Mouse (Mus musculus) cerebellum, adult 11-12 months (tissue): Measurements from ENCODE around the gene Clec10a.

ENCODE experiments used
- DNase-seq: peaks from one replicate; pipeline ENCODE4 v3.0.0; 2022

Clec10a gene

DNA sequence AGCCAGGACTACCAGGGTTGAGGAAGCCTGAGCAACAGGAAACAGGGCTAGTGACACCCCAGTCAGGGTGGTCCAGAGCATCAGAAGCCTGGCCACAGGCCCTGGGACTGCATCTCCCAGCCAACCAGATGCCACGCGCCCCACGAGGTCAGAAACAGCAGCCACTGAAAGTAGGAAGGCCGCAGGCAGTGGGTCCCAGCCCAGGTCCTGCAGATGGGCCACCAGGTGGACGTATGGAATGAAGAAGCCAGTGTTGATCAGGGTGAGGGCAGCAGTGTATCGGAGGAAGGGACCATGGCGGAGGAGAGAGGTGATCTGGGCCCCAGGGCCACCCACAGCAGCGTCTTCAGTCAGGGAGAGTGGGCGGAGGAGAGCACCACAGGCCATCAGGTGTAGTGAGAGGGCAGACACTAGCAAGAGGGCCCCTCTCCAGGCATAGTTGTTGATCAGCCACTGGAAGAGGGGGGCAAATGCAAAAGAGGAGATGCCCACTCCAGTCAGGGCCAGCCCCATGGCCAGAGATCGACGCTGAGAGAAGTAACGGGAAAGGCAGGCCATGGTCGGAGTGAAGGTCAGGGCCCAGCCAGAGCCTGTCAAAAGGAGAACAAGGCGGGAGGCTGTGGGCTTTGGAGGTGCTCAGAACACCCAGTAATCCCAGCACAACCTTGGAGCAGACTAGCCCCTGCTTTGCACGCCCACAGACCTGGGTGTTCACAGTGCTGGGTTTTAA lies 62.9 kb downstream of the Clec10a start:
- peak; percentile 59 for DNase-seq

DNA sequence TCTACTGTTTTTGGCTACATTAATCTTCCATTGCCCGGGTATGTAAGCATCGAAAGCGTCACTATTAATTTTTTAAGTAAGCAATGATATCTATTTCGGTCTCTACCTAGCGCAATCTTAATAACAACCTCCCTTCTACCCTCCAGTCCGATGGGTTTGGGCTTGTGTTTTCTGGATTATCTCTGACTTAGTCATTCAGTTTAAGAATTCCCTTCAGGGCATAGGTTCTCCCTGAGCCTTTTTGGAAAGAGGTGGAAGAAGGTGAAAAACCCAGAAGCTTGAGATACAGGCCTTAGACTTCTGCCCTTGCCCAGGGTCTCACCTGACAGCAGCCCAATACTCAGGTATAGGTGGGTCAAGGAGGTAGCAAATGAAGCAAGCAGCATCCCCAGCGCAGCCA lies 63.9 kb downstream of the Clec10a start:
- no peak for DNase-seq

DNA sequence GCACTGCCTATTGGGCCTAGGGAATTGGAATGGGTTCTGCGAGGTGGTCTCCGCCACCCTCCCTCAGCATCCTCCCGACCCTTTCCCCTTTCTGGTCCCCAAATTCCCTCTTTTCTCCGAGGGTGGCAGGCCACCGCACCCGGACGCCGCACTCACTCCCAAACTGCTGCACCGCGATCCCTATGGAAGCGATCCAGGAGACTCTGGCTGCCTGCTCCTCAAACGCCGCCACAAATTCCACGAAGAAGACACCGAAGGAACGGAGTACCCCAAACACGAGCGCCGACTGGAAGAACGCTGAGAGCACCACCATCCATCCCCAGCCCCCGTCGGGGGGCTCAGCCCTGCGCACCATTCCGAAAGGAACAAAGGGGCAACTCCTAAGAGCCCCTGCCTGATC lies 64.3 kb downstream of the Clec10a start:
- no peak for DNase-seq
